Mouse (Mus musculus): ENCODE measurements around the gene Zfp704.

The Zfp704 gene

DNA sequence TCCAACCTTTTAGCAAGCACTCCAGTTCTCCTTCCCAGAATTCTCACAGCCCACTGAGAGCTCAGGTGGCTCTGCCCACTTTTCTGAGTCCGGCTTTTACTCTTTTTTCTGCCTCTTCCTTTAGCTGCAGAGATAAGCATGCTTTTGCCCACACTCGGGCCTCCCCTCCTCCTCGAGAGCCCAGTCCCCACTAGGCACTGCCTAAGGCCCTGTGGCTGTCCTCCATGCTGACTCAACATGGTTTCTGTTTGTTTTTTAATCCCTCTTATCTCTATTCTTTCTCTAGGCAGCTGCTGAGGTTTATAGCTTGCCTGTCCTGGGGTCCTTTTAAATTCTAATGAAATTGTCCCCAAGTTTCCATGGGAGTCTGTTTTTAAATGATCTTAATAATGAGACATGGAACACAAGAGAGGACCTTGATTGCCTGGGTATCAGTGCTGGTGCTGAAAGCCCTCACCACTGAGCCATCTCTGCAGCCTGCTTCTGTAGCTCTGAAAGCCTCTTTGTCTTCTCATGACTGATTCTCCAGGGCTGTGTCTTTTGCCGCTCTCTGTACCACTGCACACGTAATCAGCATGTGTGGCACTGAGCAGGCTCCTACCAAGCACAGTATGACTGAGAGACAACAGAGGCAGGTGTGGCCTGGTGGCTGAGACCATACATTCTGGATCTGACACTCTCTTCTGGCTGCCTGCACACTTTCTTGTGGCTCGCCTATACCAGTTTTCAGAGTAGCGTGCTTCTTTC, 160.5 kb downstream of the Zfp704 start:
- DNase-seq: no peak

DNA sequence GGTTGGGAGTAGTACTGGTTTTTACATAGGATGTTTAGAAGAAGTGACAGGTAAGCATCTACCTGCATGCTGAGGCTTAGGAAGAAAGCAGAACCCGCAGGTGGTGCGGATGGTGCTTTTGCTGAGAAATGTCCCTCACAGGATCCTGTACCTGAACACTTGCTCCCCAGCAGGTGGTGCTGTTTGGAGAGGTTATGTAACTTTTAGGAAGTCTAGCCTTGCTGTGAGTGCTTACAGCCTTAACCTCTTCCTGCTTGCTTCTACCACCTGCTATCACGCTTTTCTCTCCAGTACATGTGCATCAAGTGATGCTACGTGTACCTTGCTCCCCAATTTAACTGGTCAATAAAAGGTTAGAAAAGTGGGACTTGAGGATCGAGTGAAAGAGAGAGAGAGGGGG, 161.3 kb downstream of the Zfp704 start:
- no peak for DNase-seq

DNA sequence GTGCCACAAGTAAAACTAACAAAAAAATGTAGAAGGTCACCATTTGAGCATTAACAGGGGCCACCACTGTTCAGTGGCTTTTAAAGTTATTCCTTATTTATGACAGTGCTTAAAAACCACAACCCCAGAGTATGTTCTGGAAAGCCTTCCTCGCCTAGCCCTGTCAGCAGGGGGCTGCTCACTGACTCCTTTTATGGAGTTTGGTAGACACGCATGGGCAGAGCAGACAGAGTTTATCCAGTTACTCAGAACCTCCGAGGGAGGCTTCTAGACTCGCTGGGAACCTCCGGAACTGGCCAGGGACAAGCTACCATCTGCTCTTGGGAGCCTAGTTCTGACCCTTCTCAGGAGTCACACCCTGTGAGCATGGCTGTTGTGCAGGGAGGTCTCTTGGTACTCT, 165.3 kb downstream of the Zfp704 start:
- DNase-seq: no peak

DNA sequence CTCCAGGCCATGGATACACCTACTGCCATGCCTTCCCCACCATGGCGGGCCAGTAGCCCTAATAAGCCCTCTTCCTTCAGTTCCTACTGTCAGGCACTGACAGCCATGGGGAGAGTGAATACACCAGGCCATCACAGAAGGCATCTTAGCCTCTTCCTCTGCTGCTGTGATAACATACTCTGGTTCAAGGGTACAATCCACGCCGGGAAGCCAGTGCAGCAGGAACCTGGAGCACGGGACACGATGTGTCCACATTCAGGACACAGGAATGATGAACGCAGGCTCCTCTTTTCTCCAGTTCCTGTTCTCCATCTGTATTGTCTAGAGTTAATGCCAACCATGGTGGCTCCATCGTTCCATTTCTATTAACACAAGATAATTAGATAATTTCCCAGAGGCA, 165.9 kb downstream of the Zfp704 start:
- DNase-seq: no peak

DNA sequence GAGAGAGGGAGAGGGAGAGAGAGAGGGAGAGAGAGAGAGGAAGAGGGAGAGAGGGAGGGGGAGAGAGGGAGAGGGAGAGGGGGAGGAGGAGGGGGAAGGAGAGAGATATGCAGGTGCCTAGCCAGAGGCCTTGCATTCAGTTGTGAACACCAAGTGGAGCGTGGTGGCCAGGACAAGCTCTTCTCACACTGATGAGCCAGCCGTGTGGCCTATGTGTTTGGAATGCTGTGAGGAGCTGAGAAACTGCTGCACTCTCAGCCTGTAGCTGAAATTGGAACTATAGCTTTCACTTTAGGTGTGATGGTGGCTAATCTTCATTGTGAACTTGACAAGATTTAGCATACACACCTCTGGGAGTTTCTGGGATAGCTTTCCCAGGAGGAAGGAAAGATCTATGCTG, 166.4 kb downstream of the Zfp704 start:
- no peak for DNase-seq

DNA sequence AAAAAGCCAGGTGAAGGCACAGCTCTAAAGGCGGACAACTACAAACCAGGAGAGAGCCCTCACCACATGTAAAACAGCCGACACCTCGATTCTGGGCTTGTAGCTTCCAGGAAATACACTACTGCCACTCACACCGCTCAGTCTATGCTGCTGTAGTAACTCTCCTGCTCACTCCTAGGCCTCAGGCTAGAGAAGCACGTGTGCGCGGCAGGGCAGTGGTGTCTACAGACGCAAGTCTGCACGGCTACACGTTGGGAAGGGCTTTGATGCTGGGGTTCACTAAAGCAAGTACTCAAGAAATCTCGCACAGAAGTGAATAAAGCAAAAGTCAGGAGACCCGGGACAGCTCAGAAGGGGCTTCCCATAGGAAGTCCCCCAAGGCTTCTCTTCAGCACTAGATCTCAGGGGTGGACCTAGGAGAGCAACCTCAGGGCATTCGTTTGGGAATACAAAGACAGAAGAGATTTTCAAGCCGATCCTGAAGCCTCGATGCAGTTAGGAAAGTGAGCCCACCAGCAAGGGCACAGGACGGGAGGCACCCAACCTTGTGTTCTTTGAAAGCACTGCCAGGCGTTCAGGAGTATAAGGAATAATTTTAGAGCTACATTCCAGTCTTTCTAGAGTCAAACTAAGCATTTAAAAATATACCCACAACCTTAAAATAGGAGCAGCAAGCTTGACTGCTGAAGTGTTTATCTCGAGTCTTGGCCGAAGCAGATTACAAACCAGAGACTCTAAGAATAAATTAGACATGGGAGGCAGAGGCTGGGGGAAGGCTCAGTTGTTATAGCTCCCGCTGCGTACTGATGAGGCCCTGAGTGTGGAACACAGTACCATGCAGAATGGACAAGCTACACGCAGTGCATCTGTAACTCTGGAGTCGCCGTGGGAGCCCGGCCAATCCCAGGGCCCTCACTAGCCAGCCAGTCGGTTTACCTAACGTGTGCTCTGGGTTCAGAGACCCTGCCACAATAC, 168.0 kb downstream of the Zfp704 start:
- no peak for DNase-seq

DNA sequence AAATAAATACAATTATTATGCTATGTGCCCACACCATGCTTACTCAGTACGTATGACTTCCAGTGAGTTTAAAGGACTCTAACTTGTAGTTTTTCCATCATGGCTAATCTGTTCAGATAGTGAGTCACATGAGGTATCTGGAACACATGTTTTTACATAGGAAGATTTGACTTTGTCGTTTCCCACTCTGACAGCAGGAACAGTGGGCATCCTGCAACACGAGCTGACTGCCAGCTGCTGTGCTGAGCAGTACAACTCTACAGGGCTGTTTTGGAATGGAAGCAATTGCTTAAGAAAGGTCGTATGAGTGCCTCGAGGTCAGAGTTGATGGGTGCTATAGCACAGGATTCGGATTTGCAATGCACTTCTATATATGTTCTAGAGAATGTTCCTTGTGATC, 169.4 kb downstream of the Zfp704 start:
- DNase-seq: no peak

DNA sequence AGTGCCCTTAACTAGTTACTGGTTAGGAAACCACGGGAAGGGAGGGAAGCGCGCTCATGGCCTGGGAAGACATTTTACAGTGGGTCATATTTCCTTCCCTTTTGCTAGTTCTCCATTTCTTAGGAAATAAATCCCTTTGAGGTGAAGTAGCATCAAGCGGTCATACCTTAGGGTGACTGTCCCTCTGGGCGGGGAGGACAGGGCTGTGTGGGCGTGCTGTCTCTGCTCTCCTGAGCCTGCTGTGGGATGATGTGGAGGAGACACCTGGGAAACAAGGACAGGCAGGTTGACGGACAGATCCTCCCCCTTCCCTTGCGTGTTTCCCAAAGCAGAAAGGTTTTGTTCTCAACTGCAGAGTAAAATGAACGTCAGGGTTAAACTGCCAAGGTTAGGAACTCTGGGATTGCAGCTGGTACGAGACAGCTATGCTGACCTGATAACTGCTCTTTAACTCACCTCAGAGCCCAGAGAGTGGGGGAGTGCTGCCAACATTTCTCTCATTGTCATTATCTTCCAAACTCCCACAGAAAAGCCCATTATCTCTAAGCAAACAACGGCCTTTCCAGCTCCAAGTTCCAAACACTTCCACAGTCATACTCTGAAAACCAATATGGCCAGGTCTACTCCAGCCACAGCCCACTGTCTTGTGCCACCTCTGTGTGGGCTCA, 170.1 kb downstream of the Zfp704 start:
- no peak for DNase-seq

DNA sequence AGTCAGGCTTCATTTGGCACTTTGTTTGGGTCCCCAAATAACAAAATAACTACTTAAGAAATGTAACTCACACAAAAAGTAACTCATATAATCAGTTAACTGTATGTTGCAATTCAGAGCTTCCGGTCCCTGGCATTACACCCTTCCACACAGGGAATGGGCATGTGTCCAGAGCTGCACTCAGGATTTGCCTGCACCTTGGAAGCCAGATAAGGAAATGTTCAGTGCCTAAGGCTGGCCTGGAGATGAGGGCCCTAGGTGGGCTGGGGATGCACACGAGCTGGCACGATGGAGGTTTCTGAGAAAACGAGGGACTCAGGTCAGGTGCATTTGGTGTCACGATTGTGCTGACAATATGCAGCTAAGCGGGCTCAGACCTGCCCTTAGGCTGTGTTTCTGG, 173.6 kb downstream of the Zfp704 start:
- DNase-seq: no peak

DNA sequence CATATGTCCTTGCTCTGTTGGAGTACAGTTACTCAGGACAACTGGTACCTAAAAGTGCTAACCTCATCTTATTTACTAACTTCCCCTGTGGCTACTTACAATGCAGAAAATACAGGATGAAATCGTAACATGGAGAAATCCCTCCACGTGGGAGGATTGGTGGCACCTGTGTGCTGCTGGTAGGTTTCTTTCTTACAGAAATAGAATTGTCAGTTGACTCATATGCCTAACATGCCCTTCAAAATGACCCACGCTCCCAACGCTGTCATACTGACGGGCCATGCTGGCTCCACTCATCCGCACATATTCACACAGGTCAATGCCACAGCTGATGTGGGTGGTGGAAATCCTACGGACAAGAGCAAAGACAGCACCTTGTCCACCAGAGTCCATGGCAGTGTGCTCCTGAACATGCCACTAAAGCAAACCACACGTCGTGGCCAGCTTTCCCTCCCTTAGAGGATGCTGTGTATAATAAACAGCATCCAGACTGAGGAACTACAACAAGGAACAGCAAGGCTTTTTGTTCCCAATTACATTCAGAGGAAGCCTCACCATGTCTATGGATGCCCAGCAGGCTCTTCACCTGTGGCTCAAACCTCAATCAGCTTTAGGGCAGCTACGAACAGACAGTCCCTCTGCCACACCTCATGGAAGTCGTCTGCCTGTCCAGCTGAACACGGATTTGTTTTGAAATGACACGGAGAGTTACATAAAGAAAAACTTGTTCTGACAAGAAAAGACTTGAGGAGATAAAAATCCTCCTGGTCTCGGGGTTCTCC, 175.3 kb downstream of the Zfp704 start:
- no peak for DNase-seq

DNA sequence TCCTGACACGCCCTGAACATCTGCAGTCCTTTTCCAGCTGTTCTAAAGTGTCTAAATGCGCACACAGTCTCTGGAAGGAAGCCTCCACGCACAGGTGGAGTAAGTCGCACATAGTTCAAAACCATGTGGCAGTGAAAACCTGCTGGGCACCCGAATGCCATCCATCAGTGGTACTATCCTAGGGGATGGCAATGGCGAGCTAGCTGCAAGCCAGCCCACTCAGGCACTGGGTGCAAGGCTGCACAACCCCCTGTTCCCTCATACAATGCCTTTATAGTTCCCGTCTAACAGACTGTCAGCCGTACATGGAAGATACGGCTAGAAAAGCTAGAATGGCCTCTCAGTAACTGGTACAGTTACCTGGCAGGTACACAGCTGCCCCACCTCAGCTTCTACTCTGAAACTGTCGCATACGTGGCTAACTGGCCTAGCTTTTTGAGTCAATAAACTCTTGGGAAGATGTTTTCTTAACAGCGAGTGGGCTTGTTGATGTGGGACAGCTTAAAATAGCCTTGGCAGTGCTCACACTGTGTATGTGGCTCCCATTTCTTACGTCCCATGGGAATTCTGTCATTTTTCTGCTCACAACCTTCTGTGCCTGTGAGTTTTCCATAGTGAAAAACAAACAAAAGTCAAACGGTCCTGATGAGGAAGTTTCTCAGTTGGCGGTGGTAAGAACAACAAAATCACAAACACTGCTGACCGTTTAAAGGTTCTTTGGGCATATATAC, 176.9 kb downstream of the Zfp704 start:
- no peak for DNase-seq

DNA sequence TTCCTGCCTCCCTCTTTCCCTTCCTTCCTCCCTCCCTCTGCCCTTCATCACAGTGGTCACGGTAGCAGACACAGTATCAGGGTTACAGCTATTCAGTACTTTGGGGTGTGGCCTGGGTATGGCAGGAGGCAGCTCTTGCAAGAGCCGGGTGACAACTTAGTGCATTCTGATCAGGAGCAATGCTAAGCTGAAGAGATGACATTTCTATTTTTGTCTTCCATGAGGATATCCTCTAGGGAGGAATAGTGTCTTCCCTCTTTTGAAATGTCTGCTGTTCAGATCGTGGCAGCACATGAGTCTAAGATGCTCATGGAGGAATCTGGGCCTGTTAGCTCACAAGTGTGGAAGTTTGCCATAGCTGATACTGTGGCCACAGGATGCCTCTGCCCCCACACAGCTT, 177.7 kb downstream of the Zfp704 start:
- no peak for DNase-seq

DNA sequence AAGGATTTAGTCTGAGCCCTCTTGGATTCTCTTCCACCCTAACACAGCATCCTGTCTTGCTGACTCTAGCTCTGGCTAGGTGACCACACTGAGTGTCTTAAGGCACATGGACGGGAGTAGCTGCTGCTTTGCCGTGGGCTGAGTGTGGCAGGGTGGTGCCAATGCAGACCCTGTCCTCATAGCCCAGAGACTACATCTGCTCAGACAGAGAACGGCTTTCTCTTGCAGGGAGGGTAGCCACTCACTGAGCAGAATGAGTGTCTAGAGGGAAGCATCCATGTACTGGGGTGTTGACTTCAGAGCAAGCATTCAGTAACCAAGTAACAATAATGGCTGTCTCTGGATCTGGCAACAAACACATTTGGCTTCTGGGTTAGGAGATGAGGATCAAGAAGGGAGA, 179.9 kb downstream of the Zfp704 start:
- DNase-seq: no peak

DNA sequence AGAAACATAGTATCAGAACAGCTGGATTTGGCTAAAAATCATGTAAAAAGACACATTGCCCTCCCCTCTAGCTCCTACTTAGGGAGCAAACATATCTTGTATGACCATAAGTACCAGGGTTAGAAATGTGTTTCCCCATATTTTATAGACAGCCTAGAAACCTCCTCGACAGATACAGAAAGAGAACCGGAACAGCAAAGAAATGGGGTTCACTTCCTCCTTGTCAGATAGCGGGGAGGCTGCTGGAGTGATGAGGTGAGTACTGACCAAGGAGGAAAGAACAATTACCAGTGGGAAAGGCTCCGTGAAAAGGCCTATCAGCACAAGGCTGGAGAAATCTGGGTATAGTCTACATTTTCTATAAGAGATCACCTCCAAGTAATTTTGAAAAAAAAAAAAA, 182.1 kb downstream of the Zfp704 start:
- no peak for DNase-seq

DNA sequence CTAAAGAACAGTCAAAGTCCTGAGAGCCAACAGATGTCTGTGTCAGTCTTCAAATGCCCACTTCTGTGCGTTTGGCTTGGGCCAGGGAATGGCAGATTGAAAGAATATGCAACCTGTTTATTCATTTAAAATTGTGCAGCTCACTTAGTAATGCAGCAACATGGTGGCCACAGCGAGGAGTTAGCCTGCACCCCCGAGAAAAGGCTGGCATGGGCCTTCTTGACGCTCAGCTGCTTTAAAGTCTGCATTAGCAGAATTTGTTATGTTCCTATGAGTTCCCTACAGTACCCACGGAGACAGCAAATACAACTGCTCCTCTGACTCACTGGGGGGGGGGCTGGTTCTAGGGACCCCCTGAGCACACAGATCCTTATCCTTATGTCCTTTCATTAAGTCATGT, 184.2 kb downstream of the Zfp704 start:
- no peak for DNase-seq

DNA sequence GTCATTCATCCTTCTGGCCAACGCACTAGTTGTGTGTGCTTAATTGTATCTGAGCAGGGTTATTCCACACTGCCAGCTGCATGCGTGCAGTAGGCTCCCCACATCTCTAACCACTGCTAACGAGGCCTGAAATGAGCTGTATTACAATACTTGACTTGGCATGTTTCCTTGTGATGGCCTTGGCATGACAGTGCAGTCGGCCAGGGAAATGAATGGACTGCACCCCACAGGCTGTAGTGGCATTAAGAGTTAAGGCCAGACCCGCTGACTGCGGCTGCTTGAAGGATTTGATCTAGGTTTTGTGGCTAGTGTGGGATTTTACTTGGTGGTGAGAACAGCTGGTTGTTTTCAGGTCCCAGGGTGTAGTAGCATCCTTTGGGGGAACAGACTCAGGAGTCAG, 185.2 kb downstream of the Zfp704 start:
- DNase-seq: no peak

DNA sequence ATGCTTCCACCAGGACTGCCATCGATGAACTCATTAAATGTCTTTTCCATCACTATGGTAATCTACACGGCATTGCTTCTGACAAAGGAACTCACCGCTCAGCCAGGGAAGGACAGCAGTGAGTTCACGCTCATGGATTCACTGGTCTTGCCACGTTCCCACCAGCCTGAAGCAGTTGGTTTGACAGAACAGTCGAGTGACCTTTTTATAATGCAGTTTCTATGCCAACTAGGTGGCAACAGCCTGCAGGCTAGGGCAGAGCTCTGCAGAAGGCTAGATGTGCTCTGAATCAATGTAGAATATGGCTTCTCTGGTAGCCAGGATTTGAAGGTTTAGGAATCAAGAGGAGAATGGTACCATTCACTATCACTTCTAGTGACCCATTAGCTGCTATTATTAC, 186.2 kb downstream of the Zfp704 start:
- DNase-seq: no peak

DNA sequence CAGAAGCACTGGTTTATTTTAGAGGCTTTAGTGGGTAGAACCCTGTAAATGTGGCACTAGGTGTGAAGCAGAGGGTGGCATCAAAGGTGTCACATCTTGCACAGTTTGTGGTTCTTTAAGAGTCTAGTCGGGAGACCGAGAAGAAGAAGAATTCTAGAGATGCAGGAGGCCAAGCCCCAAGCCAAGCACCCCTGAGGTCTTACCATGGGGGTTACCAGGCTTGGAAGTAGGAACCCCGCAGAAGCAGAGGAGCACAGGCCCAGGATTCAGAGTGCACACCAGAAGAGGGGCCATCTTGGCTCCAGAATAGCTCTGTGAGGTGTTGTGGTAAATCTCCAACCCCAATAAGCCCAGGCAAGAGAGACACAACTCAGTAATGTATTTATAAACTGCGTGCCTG, 201.0 kb downstream of the Zfp704 start:
- DNase-seq: no peak

DNA sequence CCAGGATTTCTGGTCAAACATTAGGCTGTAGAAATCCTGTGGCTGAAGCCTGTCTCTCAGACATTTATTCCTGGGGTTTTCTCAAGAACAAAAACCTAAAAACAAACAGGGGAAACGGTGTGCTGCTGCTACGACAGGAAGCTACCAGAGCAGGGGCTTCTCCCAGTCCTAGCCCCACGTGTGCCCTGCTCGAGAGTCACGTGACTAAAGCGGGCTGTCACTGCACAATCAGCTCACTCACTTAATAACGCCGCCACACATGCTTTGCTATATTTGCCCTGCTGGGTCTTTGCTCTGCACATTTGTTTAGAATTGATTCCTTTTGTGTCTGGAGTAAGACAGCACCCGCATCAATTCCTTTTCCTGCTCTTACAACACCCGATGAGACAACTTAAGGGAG, 202.1 kb downstream of the Zfp704 start:
- DNase-seq: no peak

DNA sequence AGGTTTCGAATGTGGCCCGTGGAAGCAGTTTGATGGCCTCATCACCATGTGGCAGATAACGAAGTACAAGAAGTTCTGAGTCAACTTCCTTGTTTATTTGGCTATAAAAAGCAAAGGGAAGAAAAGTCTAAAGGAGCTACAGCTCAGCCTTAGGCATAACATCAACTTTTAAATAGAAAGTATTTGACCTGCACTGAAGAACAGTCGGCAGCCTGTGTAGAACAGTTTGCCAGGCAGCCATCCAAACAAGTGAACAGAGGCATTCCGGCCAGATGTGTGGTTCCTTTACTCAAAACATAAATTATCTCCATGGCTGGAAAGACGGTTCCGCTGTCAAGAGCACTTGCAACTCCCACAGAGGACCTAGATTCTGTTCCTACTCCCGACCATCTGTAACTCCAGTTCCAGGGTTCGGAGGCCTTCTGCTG, 202.8 kb downstream of the Zfp704 start:
- DNase-seq: no peak

DNA sequence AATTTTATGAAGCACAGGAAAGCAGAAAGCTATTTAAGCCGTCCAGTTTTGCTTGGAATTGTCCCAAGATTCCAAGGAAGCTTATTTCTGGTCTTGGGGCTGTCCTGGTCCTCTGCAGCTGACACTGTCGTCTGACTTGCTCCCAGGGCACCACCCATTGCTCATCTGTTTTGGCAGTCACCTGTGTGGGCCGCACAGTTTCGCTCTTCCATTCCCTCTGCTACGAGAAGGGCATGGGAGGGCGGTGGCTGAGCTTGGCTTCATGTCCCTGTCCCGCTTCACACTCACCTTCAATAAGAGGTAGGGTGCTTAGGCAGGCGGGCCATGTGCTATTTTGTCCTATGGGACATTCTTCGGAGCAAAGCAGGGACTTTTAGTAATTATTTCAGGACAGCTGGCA, 204.5 kb downstream of the Zfp704 start:
- DNase-seq: no peak
